Mouse (Mus musculus) myocyte (in vitro differentiated cells): ENCODE measurements at regions not wholly inside any gene's neighbourhood (a gene's known extent, or its start where the extent isn't known, plus 50 kb on each side); places are given as distances from the start of the nearest gene placed in this dataset.

Experiments
- H3K27me3 ChIP-seq: one replicate; pipeline ENCODE4 v1.6.1; 2011; ENCODE audit not compliant: control insufficient read depth, insufficient read depth, insufficient read length
- H3K36me3 ChIP-seq: one replicate; pipeline ENCODE4 v1.6.1; 2011; ENCODE audit not compliant: control insufficient read depth, insufficient read depth
- H3K4me2 ChIP-seq: one replicate; pipeline ENCODE4 v1.6.1; 2011; ENCODE audit warnings: low read depth, control low read depth
- H3K4me3 ChIP-seq: one replicate; pipeline ENCODE4 v1.5.1; 2011; ENCODE audit warnings: mild to moderate bottlenecking, control low read depth, moderate library complexity
- H3K79me2 ChIP-seq: one replicate; pipeline ENCODE4 v1.6.1; 2011; ENCODE audit not compliant: control insufficient read depth, insufficient read depth
- H3ac ChIP-seq: one replicate; pipeline ENCODE4 v1.6.1; 2011; ENCODE audit not compliant: control insufficient read depth, insufficient read length
- CEBPB ChIP-seq: IDR thresholded peaks from 2 replicates; pipeline ENCODE4 v1.6.1; 2011; ENCODE audit warnings: mild to moderate bottlenecking, moderate library complexity; ENCODE audit not compliant: poor library complexity, insufficient read depth, severe bottlenecking
- E2F4 ChIP-seq: IDR thresholded peaks from one replicate; pipeline ENCODE4 v1.6.1; 2011; ENCODE audit warnings: mild to moderate bottlenecking, control low read depth, moderate library complexity; ENCODE audit not compliant: insufficient read depth
- MAX ChIP-seq: IDR thresholded peaks from one replicate; pipeline ENCODE4 v1.6.1; 2011; ENCODE audit warnings: low read depth, mild to moderate bottlenecking, control low read depth
- MYOD1 ChIP-seq, 3 experiments: IDR thresholded peaks; one replicate each; pipeline ENCODE4 v1.6.1; 2011; ENCODE audit warnings: control low read depth in 2 of 3, low read depth in 2 of 3, mild to moderate bottlenecking in 2 of 3, moderate library complexity in 1 of 3; ENCODE audit not compliant: insufficient read length in 2 of 3, control insufficient read depth in 1 of 3
- MYOG ChIP-seq, 3 experiments: IDR thresholded peaks; one replicate each; pipeline ENCODE4 v1.6.1; 2011; ENCODE audit warnings: control low read depth in 2 of 3, low read depth in 2 of 3, mild to moderate bottlenecking in 2 of 3; ENCODE audit not compliant: insufficient read length in 2 of 3, control insufficient read depth in 1 of 3, insufficient read depth in 1 of 3
- POLR2A ChIP-seq: IDR thresholded peaks from one replicate; pipeline ENCODE4 v1.6.1; 2011; ENCODE audit warnings: low read depth, mild to moderate bottlenecking, control low read depth, moderate library complexity; ENCODE audit not compliant: insufficient read length
- REST ChIP-seq: IDR thresholded peaks from one replicate; pipeline ENCODE4 v1.6.1; 2011; ENCODE audit warnings: mild to moderate bottlenecking, control low read depth, moderate library complexity; ENCODE audit not compliant: insufficient read depth, insufficient read length
- SRF ChIP-seq: IDR thresholded peaks from one replicate; pipeline ENCODE4 v1.6.1; 2011; ENCODE audit warnings: low read depth; ENCODE audit not compliant: control insufficient read depth, insufficient read length
- TCF12 ChIP-seq: IDR thresholded peaks from one replicate; pipeline ENCODE4 v1.6.1; 2011; ENCODE audit warnings: mild to moderate bottlenecking, control low read depth; ENCODE audit not compliant: poor library complexity, insufficient read depth, severe bottlenecking
- TCF3 ChIP-seq: IDR thresholded peaks from one replicate; pipeline ENCODE4 v1.6.1; 2011; ENCODE audit warnings: low read depth, control low read depth; ENCODE audit not compliant: insufficient read length
- USF1 ChIP-seq: IDR thresholded peaks from one replicate; pipeline ENCODE4 v1.6.1; 2011; ENCODE audit warnings: low read depth, mild to moderate bottlenecking, control low read depth, moderate library complexity

DNA sequence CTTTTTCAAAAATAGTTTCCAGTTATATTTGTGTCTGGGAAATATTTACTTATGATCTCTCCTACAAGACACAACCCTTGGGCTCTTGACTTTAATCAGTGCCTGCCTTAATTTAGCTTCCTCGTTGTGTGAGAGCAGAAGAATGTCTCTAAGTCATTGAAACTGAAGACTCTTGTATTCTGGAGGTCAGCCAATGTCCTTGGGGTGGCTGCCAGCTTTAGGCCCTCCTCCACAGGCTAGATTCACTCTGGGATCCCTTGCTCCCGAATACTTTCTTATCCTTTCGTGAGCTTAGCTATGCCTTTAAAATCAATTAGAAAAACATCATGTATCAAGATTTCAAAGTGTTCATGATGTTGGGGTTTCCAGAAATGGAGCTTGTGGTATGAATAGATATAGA lies 88.1 kb upstream of the Adgra3 start:
- no peak overlapping the region for H3K4me3 ChIP-seq
- TF ChIP-seq MYOG (IDR thresholded peaks at IDR 0.05; ENCODE audit: control insufficient read depth in 1 of 3, insufficient read depth in 1 of 3, insufficient read length in 2 of 3, low read depth in 2 of 3) (no peak), TCF12 (no peak)
- no peaks in the 10 kb centered on the region for H3K36me3 ChIP-seq
- no peaks in the 10 kb centered on the region for H3K79me2 ChIP-seq
- no peak overlapping the region for H3K4me2 ChIP-seq
- H3K27me3 ChIP-seq = no peaks in the 10 kb centered on the region
- no peak overlapping the region for H3ac ChIP-seq

- H3K4me3 ChIP-seq = no peak overlapping the region
- H3K79me2 ChIP-seq = no peaks in the 10 kb centered on the region
- no peaks in the 10 kb centered on the region for H3K27me3 ChIP-seq
- H3K4me2 ChIP-seq = no peak overlapping the region
- H3ac ChIP-seq = no peak overlapping the region
- no peak for TF ChIP-seq E2F4
- TF ChIP-seq POLR2A = no peak
- no peak for TF ChIP-seq CEBPB
- H3K36me3 ChIP-seq = no peaks in the 10 kb centered on the region
Measured at GRCm38 (mm10) chr5:50145458-50146083, 86.8 kb upstream of the Adgra3 start.

- Histone ChIP-seq H3K27me3 (no peaks in the 10 kb centered on the region), H3K36me3 (no peaks in the 10 kb centered on the region), H3K4me2 (no peak overlapping the region), H3K79me2 (no peaks in the 10 kb centered on the region), H3K4me3 (no peak overlapping the region), H3ac (no peak overlapping the region)
- TF ChIP-seq E2F4 (no peak), TCF12 (no peak), MAX (no peak), POLR2A (no peak), MYOD1 (IDR thresholded peaks at IDR 0.05; ENCODE audit: control insufficient read depth in 1 of 3, insufficient read length in 2 of 3, low read depth in 2 of 3) (no peak), SRF (no peak), TCF3 (no peak), USF1 (no peak), MYOG (IDR thresholded peaks at IDR 0.05; ENCODE audit: control insufficient read depth in 1 of 3, insufficient read depth in 1 of 3, insufficient read length in 2 of 3, low read depth in 2 of 3) (no peak), REST (no peak), CEBPB (no peak)
Measured at GRCm38 (mm10) chr5:50130202-50130601, 71.4 kb upstream of the Adgra3 start.

DNA sequence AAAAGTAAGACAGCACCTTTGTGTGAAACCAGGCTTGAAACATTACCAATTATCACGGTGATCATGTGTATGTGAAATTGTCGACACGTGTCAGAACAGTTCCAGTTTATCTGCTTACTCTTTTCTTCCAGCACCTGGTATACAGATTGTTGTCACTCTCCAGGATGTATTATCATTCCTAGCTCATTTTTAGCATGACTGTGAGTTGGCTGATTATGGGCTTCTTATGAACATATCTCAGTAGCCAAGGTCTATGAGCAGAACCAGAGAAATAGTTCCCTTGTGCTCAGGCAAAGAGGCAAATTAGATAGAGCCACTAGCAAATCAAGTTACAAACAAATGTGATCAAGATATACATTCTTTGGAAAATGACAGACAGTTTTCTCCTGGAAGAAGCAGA lies 70.2 kb upstream of the Adgra3 start:
- no peak for TF ChIP-seq SRF
- TF ChIP-seq MAX = no peak
- TF ChIP-seq TCF3 = no peak
- TF ChIP-seq USF1 = no peak
- TF ChIP-seq REST = no peak
- no peak for TF ChIP-seq POLR2A
- Histone ChIP-seq H3ac (no peak overlapping the region), H3K4me3 (no peak overlapping the region), H3K4me2 (no peak overlapping the region), H3K36me3 (no peaks in the 10 kb centered on the region), H3K27me3 (no peaks in the 10 kb centered on the region), H3K79me2 (no peaks in the 10 kb centered on the region)

DNA sequence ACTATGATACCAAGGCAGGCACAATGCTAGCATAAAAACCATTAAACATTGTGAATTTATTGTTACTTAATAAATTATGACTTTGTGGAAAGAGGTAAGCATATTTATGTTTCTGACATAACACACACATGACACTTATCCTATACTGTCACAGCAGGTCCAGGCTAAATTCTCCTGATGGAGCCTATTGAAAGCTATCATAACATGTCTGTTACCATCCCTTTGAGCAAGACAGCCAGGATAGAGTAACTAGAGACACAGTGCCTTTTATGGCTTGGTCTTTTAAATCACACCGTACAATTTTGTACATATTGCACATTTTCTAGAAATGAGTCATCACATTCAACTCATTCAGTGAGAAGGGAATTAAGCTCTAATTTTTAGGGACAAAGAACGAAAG lies 67.8 kb upstream of the Adgra3 start:
- H3K79me2 ChIP-seq = no peaks in the 10 kb centered on the region
- H3K4me2 ChIP-seq = no peak overlapping the region
- TF ChIP-seq MAX = no peak
- no peak for TF ChIP-seq E2F4
- TF ChIP-seq SRF = no peak
- no peak for TF ChIP-seq REST
- no peak for TF ChIP-seq TCF3
- TF ChIP-seq TCF12 = no peak
- no peak for TF ChIP-seq USF1
- no peak for TF ChIP-seq CEBPB
- TF ChIP-seq MYOD1 (IDR thresholded peaks at IDR 0.05; ENCODE audit: control insufficient read depth in 1 of 3, insufficient read length in 2 of 3, low read depth in 2 of 3) = no peak
- no peak for TF ChIP-seq POLR2A
- no peak overlapping the region for H3K4me3 ChIP-seq
- no peaks in the 10 kb centered on the region for H3K36me3 ChIP-seq
- H3ac ChIP-seq = no peak overlapping the region
- H3K27me3 ChIP-seq = no peaks in the 10 kb centered on the region
